Mouse (Mus musculus): ENCODE data around the gene Gatd1. TPM values are rescaled to one million over a fixed set of nuclear protein-coding genes. Genes with fewer than 3 reads are reported as not detected.

Gatd1 gene
- polyA plus RNA-seq, 1 experiment from 2014 or later: 41.6 TPM

DNA sequence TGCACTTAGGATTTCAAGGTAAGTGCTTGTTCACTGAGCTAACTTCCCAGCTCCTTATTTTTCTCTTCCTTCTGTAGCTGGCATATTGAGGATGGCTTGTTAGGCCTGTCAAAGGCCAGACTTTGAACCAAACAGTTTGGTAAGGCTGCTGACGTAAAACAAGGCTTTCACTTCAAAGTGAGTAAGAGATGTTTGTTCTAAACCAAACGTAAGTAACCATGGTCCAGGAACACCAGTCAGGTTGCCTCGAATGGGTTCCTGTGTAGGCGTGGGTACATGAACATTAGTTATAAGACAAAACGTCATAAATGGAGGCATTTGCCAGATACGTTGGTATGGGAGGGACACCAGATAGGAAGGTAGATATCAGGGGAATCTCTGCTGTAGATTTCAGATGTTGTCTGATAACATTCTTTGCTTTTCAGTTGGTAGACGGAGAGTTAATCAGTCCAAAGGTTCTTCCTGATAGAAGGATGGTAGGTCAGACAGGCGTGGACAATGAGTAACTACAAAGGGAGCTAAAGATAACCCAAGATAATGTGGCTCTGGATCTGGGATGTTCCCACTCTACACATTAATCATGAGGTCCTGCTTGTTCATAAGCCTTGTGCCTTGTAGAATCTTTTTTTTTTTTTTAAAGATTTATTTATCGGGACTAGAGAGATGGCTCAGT, 6.2 kb upstream of the Gatd1 start:
- H3K9me3 ChIP-seq (ENCODE audit: control insufficient read depth, low read length): no peaks in the 10 kb centered on the region
- WGBS: 65% methylated on average over 9 of the region's 9 CpGs
- H3K9ac ChIP-seq (ENCODE audit: low read depth, low read length): no peak overlapping the region
- no peak for DNase-seq (ENCODE audit: low spot score)
- H3K27ac ChIP-seq (ENCODE audit: low read depth, low read length): peak overlapping the region; percentile 30
- ATAC-seq (replicated peaks; ENCODE audit: low FRiP score): no peak
- no peak overlapping the region for H3K4me2 ChIP-seq
- H3K36me3 ChIP-seq (ENCODE audit: control insufficient read depth, insufficient read depth, low read length): no peaks in the 10 kb centered on the region
- H3K4me1 ChIP-seq (replicated peaks; ENCODE audit: control insufficient read depth, insufficient read depth, low read length): no peaks in the 10 kb centered on the region
- H3K27me3 ChIP-seq (replicated peaks; ENCODE audit: control insufficient read depth, insufficient read depth, low read length): no peaks in the 10 kb centered on the region
- H3K4me3 ChIP-seq (ENCODE audit: low read depth, low read length): no peak overlapping the region

DNA sequence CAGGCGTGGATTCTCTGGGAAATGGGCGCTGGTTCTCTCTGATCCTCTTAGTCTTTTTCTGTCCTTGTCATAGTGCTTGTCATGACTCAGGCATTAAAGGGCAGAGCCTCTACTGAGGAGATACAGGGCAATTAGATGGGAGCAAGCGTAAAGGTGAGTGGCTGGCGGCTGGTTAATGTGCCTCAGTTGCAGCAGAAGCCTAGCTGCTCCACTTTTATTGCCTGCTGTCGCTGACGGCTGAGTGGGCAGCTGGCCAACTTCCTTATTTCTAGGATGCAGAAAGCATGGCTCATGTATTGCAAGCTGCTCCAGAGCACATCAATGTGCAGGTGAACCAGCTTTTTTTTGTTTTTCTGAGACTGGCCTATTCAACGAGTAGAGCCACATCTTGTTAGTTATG, 5.0 kb upstream of the Gatd1 start:
- Histone ChIP-seq H3K27ac (ENCODE audit: low read depth, low read length) (no peak overlapping the region), H3K36me3 (ENCODE audit: control insufficient read depth, insufficient read depth, low read length) (no peaks in the 10 kb centered on the region), H3K4me2 (no peak overlapping the region), H3K9me3 (ENCODE audit: control insufficient read depth, low read length) (no peaks in the 10 kb centered on the region), H3K9ac (ENCODE audit: low read depth, low read length) (no peak overlapping the region), H3K27me3 (replicated peaks; ENCODE audit: control insufficient read depth, insufficient read depth, low read length) (no peaks in the 10 kb centered on the region), H3K4me3 (ENCODE audit: low read depth, low read length) (no peak overlapping the region), H3K4me1 (replicated peaks; ENCODE audit: control insufficient read depth, insufficient read depth, low read length) (peaks cover 6% of the 10 kb centered on the region; the same call in 1 of the 2 replicates)
- WGBS: 68% methylated on average over 7 of the region's 7 CpGs
- DNase-seq (ENCODE audit: low spot score): no peak
- no peak for ATAC-seq (replicated peaks; ENCODE audit: low FRiP score)

DNA sequence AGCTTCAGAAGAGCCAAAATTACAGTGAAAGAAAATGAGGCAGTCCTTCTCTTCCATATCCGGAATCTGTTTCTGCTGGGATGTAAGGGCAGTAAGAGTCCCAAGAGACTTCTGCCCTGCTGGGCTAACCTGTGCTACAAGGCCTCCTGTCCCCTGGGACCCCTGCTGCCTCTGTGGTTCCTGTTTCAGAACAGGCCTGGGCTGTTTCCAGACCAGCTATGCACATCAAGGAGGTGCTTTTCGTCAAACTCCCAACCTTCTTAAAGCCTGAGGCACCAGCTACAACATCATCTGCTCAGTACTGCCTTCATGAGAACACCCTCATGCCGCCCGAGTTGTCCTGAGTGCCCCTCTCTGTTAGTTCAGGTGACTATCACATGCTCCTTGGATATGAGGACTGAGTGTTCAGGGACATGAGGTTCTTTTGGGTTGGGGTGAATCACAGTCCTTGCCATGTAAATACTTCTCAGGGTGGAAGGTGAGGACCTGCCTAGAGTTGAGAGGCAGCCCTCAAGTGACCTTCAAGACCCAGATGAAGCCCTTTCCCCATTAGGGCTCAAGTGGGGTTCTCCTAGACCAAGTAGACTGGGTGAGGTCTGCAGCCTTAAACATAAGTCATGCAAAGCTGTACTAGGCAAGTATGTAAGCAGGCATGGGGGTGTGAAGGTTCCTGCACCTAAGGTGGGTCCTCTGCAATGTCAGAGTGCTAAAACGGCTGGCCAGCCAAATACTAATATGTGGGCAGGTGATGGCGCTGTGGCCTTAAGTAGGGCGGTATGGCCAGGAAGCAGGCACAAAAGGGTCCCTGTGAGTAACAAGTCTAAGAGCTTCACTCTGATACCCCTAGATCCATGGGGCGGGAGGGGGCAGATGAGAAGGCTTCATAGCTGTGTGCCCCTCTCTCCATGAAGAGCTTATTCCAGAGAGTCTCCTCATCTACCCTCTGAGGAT, 4.1 kb upstream of the Gatd1 start:
- H3K27ac ChIP-seq (ENCODE audit: low read depth, low read length): no peak overlapping the region
- H3K4me3 ChIP-seq (ENCODE audit: low read depth, low read length): no peak overlapping the region
- no peaks in the 10 kb centered on the region for H3K27me3 ChIP-seq (replicated peaks; ENCODE audit: control insufficient read depth, insufficient read depth, low read length)
- 66% methylated on average over 8 of the region's 8 CpGs for WGBS
- DNase-seq (ENCODE audit: low spot score): no peak
- no peak overlapping the region for H3K4me2 ChIP-seq
- peaks cover 10% of the 10 kb centered on the region for H3K4me1 ChIP-seq (replicated peaks; ENCODE audit: control insufficient read depth, insufficient read depth, low read length)
- H3K9me3 ChIP-seq (ENCODE audit: control insufficient read depth, low read length): no peaks in the 10 kb centered on the region
- H3K36me3 ChIP-seq (ENCODE audit: control insufficient read depth, insufficient read depth, low read length): no peaks in the 10 kb centered on the region
- no peak overlapping the region for H3K9ac ChIP-seq (ENCODE audit: low read depth, low read length)
- no peak for ATAC-seq (replicated peaks; ENCODE audit: low FRiP score)

DNA sequence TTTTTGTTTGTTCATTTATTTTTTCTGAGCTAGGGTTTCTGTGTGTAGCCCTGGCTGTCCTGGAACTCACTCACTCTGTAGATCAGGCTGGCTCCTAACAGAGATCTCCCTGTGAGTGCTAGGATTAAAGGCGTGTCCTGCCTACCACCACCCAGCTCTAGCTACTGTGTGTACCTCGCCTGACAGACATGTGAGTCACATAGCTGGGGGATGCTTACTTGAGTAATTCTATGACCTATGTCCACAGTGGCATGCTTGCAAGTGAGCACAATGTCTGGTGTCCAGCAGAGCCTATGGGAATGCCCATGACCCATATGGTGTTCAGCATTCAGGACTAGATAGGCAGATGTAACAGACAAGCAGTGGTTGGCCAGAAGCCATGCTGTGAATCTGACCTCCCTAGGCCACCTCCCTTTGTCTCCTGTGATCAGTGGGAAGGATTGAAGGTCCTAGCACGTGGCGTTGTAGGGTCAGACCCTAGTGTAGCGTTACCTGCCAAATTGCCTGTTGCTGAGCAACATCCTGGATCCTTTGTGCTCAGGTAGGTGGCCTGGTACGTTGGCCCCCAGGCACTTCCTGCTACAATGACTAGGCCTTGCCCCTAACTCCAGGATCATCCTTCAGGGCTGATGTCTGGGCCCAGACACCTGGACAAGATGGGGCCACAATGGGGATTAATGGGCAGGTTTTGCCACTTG, 2.4 kb upstream of the Gatd1 start:
- no peak overlapping the region for H3K27ac ChIP-seq (ENCODE audit: low read depth, low read length)
- no peak overlapping the region for H3K9ac ChIP-seq (ENCODE audit: low read depth, low read length)
- no peaks in the 10 kb centered on the region for H3K27me3 ChIP-seq (replicated peaks; ENCODE audit: control insufficient read depth, insufficient read depth, low read length)
- DNase-seq (ENCODE audit: low spot score): no peak
- no peak for ATAC-seq (replicated peaks; ENCODE audit: low FRiP score)
- 80% methylated on average over 6 of the region's 6 CpGs for WGBS
- H3K4me1 ChIP-seq (replicated peaks; ENCODE audit: control insufficient read depth, insufficient read depth, low read length): peaks cover 14% of the 10 kb centered on the region
- no peaks in the 10 kb centered on the region for H3K36me3 ChIP-seq (ENCODE audit: control insufficient read depth, insufficient read depth, low read length)
- no peak overlapping the region for H3K4me2 ChIP-seq
- no peak overlapping the region for H3K4me3 ChIP-seq (ENCODE audit: low read depth, low read length)
- no peaks in the 10 kb centered on the region for H3K9me3 ChIP-seq (ENCODE audit: control insufficient read depth, low read length)

DNA sequence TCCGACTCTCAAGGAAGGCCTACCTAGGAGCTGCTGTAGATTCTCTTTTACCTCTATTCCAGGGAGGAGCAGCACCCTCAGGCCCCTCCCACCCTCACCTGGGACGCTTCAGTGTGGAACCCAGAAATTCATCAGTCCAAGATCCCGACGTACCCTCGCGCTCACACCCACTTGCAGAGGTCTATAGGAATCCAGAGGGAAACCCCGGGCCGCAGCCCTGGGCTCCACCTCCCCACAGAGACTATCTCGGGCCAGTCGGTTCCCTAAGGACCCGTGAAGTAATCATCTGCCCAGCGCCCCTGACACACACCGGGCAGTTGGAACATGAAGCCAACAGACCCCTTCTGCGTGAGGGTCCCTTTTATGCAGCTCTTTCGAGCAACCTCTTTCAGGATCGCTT, 605 bp downstream of the Gatd1 start:
- Histone ChIP-seq H3K27me3 (replicated peaks; ENCODE audit: control insufficient read depth, insufficient read depth, low read length) (no peaks in the 10 kb centered on the region), H3K27ac (ENCODE audit: low read depth, low read length) (peak overlapping the region; percentile 69; the same call in 1 of the 2 replicates), H3K4me3 (ENCODE audit: low read depth, low read length) (peak overlapping the region; percentile 82), H3K4me2 (peak overlapping the region; percentile 92), H3K9me3 (ENCODE audit: control insufficient read depth, low read length) (no peaks in the 10 kb centered on the region), H3K36me3 (ENCODE audit: control insufficient read depth, insufficient read depth, low read length) (peaks cover 5% of the 10 kb centered on the region; the same call in 1 of the 2 replicates), H3K4me1 (replicated peaks; ENCODE audit: control insufficient read depth, insufficient read depth, low read length) (peaks cover 14% of the 10 kb centered on the region), H3K9ac (ENCODE audit: low read depth, low read length) (peak overlapping the region; percentile 88)
- 4% methylated on average over 16 of the region's 16 CpGs for WGBS
- peak; percentile 27 for ATAC-seq (replicated peaks; ENCODE audit: low FRiP score)
- peak; percentile 40 for DNase-seq (ENCODE audit: low spot score)

DNA sequence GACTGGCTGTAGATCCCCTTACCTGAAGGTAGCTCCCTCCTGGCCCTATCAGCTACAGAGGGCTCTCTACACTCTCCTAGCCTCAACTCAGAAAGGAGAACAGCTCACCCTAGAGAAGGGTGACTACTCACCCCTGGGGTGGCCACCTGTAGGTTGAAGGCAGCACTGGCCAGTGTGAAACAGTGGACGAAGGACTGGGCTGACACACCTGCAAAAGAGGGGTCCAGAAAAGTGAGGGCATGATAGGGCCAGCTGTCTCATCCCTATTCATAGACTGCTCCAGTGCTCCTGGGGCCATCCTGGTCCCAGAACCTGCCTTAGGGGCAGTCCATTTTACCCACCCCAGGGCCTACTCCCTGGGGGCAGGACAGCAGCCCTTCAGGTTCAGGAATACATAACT, 2.3 kb downstream of the Gatd1 start:
- no peak for ATAC-seq (replicated peaks; ENCODE audit: low FRiP score)
- Histone ChIP-seq H3K4me2 (no peak overlapping the region), H3K27me3 (replicated peaks; ENCODE audit: control insufficient read depth, insufficient read depth, low read length) (no peaks in the 10 kb centered on the region), H3K36me3 (ENCODE audit: control insufficient read depth, insufficient read depth, low read length) (peaks cover 9% of the 10 kb centered on the region), H3K27ac (ENCODE audit: low read depth, low read length) (no peak overlapping the region), H3K9ac (ENCODE audit: low read depth, low read length) (no peak overlapping the region), H3K4me3 (ENCODE audit: low read depth, low read length) (no peak overlapping the region), H3K9me3 (ENCODE audit: control insufficient read depth, low read length) (no peaks in the 10 kb centered on the region), H3K4me1 (replicated peaks; ENCODE audit: control insufficient read depth, insufficient read depth, low read length) (peaks cover 14% of the 10 kb centered on the region)
- DNase-seq (ENCODE audit: low spot score): no peak
- WGBS: 88% methylated on average over 1 of the region's 1 CpGs

DNA sequence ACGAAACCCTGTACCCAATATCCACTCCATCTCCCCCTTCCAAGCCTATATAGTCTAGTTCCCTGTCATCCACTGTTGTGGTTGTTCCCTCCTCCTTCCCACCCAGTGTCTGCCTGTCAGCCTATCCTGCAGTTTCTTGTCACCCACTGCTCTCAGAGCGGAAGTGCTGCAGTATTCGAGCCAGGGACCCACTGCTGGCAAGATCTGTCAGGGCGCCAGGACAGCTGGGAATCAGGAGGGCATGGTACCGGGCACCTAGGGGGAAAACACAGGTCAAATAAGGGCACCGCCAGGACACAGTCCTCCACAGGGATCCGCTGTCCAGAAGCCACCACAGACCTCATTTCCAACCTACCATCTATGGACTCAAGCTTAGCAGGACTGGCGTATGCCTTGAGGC, 3.3 kb downstream of the Gatd1 start:
- peaks cover 14% of the 10 kb centered on the region for H3K4me1 ChIP-seq (replicated peaks; ENCODE audit: control insufficient read depth, insufficient read depth, low read length)
- no peaks in the 10 kb centered on the region for H3K9me3 ChIP-seq (ENCODE audit: control insufficient read depth, low read length)
- H3K4me3 ChIP-seq (ENCODE audit: low read depth, low read length): no peak overlapping the region
- peaks cover 9% of the 10 kb centered on the region for H3K36me3 ChIP-seq (ENCODE audit: control insufficient read depth, insufficient read depth, low read length)
- H3K9ac ChIP-seq (ENCODE audit: low read depth, low read length): no peak overlapping the region
- no peak overlapping the region for H3K4me2 ChIP-seq
- ATAC-seq (replicated peaks; ENCODE audit: low FRiP score) (no peak), DNase-seq (ENCODE audit: low spot score) (no peak)
- 91% methylated on average over 8 of the region's 8 CpGs for WGBS
- no peaks in the 10 kb centered on the region for H3K27me3 ChIP-seq (replicated peaks; ENCODE audit: control insufficient read depth, insufficient read depth, low read length)
- H3K27ac ChIP-seq (ENCODE audit: low read depth, low read length): no peak overlapping the region

DNA sequence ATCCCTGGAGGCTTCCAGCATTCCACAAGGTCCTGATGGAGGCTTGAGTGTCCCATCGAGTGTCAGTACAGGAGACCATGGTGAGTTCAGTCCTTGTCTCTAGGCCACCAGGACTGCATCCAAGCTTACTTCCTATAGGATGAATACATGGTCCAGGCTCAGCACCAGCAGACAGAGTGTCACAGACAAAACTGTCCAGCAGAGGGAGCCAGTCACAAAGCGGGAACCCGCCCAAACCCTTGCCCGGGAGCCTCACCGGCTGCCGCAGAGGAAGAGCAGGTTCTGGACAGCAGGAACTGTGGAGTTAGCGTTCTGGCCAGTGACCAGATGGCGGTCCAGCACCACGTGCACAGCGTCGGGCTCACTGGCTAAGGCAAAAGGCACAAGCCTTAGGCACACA, 5.1 kb downstream of the Gatd1 start:
- Histone ChIP-seq H3K9ac (ENCODE audit: low read depth, low read length) (no peak overlapping the region), H3K4me3 (ENCODE audit: low read depth, low read length) (no peak overlapping the region), H3K4me2 (no peak overlapping the region), H3K27ac (ENCODE audit: low read depth, low read length) (no peak overlapping the region), H3K36me3 (ENCODE audit: control insufficient read depth, insufficient read depth, low read length) (peaks cover 9% of the 10 kb centered on the region), H3K9me3 (ENCODE audit: control insufficient read depth, low read length) (no peaks in the 10 kb centered on the region), H3K4me1 (replicated peaks; ENCODE audit: control insufficient read depth, insufficient read depth, low read length) (peaks cover 8% of the 10 kb centered on the region), H3K27me3 (replicated peaks; ENCODE audit: control insufficient read depth, insufficient read depth, low read length) (no peaks in the 10 kb centered on the region)
- DNase-seq (ENCODE audit: low spot score): peak; percentile 74
- peak; percentile 69 for ATAC-seq (replicated peaks; ENCODE audit: low FRiP score)
- 19% methylated on average over 11 of the region's 11 CpGs for WGBS
